Mouse (Mus musculus) E14TG2a.4 (cell line): ENCODE data around the gene Dpp6.

Experiments used
- CTCF ChIP-seq: conservative IDR thresholded peaks from 2 replicates; pipeline ENCODE4 v1.5.1; 2014; ENCODE audit warnings: low read length
- NANOG ChIP-seq: IDR thresholded peaks from 2 replicates; pipeline ENCODE4 v1.6.1; 2014; ENCODE audit warnings: borderline replicate concordance, low read length, mixed read lengths
- POU5F1 ChIP-seq: IDR thresholded peaks from 2 replicates; pipeline ENCODE4 v1.6.1; 2014; ENCODE audit warnings: low read length, borderline replicate concordance

DNA sequence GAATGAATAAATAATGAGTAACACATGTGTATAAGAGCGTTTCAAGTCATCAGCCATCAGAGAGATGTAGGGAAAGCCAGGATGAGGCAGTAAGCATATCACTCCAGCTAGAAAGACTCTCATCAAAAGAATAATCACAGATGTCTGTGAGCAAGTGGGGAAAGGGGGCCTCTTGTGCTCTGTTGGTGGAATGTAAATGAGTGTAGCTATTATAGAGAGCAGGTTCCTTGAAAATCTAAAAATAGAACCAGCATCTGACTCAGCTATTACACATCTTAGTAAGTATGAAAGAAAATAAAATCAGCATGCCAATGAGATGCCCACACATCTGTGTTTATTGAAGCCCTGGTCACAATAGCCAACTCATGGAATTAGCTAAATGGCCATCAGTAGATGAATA is 264.3 kb downstream of the Dpp6 start:
- no peak for TF ChIP-seq CTCF
- TF ChIP-seq NANOG = no peak
- TF ChIP-seq POU5F1 = no peak
